Mouse (Mus musculus): ENCODE data around the gene Zfp148.
"Not testable (repeated sequence)": the region's sequence is repeated elsewhere in the genome, so short reads cannot be mapped to it uniquely, and the experiment has no call there.

The Zfp148 gene

DNA sequence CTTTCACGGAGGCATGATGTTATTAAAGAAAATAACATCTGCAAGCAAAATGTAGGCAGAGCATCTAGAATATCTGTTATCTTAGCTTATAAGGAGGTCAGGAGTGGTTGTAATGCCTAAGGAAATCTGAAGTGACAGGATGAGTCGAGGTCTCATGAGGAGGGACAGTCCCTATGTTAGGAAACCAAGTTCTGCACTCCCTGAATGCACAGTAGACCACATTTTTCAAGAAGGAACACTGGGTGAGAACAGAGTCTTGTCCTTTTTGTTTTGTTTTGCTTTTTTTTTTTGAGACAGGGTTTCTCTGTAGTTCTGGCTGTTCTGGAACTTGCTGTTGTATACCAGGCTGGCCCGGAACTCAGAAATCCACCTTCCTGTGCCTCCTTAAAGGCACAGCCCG lies 1.7 kb downstream of the Zfp148 start:
- no peak for DNase-seq

DNA sequence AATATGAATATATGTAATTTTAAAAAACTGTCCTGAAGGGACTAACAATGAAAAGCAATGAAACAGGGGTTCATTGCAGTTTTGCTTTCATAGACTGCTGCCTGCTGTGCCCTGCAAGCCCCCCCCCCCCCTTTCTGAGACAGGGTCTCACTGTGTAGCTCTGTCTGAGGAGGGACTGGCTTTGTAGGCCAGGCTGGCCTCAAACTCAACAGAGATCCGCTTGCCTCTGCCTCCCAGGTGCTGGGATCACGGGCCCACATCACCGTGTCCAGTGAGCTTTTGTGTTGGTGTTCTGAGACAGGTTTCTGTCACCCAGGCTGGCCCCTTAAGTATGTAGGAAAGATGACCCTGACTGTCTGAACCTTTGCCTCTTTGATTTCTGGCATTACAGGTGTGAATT lies 2.9 kb downstream of the Zfp148 start:
- no peak for DNase-seq

GRCm38 (mm10) chr16:33384057-33384456 lies 3.4 kb downstream of the Zfp148 start:
- DNase-seq: not testable (repeated sequence)

- no peak for DNase-seq
Observed at GRCm38 (mm10) chr16:33387013-33387412, 6.4 kb downstream of the Zfp148 start.

DNA sequence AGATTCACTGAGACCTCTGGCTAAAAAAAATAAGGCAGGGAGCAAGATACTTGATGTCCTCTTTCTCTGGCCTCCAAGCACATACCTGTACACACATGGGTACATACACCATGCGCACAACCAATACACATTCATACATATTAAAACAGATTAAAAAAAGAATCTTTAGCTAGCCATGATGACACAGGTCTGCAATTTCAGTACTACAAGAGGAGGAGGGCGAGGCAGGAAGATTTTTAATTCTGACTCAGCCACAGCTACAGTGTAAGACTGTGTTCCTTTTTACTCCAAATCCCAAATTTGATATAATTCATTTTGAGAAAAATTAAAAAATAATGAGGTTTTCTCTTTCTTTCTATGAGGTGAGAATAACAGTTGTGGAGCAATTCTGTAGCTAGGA lies 6.8 kb downstream of the Zfp148 start:
- no peak for DNase-seq

DNA sequence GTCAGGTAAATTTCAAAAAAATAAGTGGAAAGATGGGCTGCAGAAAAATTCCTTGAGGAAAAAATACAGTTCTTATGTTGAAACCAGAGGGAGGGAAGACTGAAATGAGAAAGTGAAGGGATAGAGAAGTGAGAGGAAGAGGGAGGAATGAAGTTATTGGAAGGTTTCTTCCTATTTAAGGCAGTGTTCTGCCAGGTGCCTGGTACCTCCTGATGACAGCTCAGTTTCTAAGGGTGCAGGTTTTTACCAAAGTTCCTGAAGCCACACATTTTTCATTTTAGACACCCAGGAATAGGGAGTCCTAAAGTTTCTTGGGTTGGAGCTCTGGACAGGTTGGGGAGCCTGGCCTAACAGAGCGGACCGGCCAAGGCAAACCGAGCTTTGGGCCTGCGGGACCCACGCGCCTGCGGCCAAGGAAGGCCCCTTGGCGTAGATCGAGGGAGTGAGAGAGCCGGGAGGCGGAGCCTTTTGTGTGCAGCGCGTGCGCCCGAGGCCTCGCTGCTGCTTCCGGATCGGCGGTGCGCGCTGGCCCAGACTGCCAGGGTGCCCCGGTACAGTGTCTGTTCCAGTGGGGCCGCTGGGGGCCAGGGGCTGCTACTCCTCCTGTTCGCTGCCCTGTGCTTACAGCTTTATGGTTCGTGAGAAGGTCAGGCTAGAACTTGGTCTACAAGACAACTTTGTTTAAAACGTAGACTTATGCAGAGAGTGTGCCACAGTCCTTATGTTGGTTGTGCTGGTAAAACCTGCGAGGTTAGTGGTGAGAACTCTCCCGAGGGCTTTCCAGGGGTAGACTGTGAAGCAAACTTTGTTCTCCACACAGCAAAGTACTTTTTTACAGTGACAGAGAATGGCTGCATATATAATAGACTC lies 19.5 kb downstream of the Zfp148 start:
- DNase-seq: peak; percentile 50

DNA sequence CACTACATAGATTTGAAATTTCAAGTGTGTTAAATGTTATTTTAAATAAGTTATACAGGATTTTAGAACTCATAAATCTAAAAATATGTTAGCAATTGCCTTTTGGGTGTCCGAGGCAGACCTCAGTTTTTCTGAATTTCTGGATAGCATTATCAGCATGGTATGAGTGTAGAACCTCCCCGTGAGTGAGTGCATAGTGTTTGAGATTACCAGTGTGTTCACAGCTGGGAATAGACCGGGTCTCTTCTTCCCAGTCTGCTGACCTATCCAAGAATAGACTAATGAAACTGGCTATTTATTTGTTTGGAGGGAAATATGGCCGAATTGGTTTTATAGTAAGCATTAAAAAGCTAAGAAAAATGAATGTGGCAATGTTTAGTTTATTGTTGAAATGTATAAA lies 20.3 kb downstream of the Zfp148 start:
- no peak for DNase-seq

DNA sequence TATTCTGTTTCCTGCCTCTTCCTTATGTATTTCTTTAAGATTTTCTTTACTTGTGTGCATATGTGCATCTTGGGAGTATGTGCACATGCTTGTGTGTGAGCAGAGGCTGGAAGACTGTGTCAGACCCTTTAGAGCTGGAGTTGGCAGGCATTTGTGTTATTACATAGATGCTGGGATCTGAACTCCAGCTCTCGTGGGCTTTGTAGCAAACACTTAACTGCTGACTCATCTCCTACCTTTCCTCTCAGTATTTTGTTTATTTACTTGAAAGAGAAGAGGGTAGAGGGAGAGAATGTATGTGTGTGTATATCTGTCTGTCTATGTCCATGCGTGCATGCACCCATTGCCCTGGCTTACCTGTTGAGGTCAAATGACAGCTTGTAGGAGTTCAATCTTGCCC lies 22.6 kb downstream of the Zfp148 start:
- no peak for DNase-seq

- no peak for DNase-seq
Observed at GRCm38 (mm10) chr16:33404055-33404454, 23.4 kb downstream of the Zfp148 start.

GRCm38 (mm10) chr16:33405487-33405886 lies 24.9 kb downstream of the Zfp148 start:
- DNase-seq: no peak

DNA sequence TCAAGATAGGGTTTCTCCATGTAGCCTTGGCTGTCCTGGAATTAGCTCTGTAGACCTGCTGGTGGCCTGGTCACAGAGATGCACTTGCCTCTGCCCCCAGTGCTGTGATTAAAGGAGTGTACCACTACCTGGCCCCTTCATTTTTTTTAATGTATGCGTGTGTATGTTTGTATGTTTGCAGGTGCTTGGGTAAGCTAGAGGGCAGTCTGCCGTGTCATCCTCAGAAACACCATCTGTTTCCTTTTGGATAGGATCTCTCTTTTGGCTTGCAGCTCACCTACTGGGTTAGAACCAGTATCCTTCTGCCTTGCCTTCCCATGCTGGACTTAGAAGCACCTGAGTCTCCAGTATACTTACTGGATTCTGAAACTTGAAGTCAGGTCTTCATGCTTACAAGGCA lies 29.5 kb downstream of the Zfp148 start:
- DNase-seq: no peak

DNA sequence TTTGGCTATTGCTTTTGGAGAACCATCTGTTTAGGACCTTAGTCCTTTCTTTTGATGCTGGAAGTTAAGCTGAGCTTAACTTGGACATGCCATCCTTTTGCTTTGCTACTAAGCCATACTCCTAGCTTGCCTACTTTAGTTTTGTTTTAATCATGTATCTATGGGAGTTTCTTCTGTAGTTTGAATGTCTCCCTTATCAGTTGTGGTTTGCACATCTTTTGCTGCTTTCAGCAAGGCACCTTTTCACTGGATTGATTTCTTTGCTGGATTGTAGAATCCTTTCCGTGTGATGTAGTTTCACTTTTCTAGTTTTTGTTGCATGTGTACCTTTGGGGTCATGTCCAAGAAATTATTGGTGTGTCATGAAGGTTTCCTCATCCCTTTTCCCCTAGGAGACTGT lies 30.0 kb downstream of the Zfp148 start:
- no peak for DNase-seq

DNA sequence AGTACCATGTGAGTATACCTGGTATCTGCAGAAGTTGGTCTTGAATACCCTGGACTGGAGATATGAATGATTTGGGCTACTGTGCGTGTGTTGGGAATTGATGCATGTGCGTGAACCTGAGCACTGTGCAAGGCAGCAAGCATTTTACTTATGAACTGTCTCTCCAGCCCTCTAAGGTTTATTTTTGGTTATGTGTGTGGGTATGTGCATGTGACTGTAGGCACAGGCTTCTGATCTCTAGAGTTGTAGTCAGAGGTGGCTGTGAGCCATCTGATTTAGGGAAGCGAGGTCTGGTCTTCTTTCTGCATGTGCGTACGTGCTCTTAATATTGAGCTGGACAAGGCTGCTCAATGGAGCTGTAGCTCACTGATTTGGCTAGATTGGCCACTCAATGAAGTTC lies 33.6 kb downstream of the Zfp148 start:
- peak; percentile 39 for DNase-seq

DNA sequence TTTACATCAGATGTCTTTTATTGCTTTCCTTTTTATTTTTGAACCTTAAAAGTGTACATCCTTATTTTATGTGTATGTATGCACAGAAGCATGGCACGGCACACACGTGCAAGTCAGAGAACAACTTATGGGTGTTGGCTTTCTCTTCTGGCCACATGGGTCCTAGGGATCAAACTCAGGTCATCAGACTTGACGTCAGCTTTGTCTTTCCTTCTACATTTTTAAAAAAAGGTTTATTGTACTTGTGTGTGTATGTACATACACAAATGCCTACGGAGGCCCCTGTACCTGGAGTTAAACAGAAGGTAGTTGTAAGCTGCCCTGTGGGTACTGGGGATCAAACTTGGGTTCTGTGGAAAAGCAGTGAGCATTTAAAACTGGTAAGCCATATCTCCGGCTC lies 35.0 kb downstream of the Zfp148 start:
- no peak for DNase-seq

DNA sequence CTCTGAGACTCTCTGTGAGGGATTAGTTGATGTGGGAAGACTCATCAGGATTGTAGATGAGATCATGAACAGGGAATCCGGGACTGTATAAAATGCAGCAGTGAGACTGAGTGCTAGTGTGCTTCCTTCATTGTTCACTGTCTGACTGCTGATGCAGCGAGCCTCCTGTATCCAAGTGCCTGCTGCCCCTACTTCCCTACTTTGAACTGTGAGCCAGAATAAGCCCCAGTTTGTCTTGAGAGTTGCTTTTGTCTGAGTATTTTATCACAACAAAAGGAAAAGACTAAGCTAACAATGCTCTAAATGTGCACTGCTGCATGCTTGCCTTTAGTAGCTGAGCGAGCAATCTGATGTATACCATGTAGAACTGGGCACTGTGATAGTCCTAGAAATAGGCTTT lies 47.7 kb downstream of the Zfp148 start:
- no peak for DNase-seq

- DNase-seq: peak; percentile 35
Observed at GRCm38 (mm10) chr16:33431660-33432059, 51.0 kb downstream of the Zfp148 start.

DNA sequence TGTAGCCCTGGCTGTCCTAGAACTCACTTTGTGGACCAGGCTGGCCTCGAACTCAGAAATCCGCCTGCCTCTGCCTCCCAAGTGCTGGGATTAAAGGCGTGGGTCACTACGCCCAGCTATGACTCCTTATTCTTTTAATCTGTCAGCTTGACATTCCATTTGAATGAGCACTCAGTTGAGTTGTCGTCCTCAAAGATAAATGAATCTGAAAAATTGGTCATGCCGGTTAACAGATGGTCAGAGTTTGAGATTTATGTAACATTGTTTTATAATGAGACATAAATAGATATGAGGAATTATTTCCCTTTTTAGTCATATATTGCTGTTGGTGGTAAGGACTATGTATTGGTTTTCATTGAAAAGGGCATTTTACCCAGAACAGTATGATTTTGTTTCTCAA lies 60.4 kb downstream of the Zfp148 start:
- DNase-seq: no peak

- no peak for DNase-seq
Observed at GRCm38 (mm10) chr16:33446830-33447229, 66.2 kb downstream of the Zfp148 start.

- DNase-seq: no peak
Observed at GRCm38 (mm10) chr16:33453826-33454225, 73.2 kb downstream of the Zfp148 start.

DNA sequence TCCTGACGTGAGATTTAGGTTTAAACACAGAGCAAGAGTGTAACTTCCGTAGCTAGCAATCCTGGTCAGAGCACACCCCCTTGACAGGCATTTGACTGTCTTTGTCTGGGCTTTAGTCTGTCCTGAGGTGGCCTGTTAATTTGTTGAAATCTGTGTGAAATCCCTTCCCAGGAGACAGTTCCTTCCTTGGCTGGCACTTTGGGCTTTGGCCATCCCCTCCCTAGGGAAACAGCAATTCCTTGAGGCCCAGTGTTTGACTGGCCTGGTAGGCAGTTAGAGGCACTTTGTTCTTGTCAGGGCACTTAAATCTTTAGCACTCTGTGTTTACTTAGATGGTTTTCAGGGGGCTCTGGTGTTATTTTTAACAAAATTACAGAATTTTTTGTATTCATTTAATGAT lies 73.7 kb downstream of the Zfp148 start:
- DNase-seq: no peak

DNA sequence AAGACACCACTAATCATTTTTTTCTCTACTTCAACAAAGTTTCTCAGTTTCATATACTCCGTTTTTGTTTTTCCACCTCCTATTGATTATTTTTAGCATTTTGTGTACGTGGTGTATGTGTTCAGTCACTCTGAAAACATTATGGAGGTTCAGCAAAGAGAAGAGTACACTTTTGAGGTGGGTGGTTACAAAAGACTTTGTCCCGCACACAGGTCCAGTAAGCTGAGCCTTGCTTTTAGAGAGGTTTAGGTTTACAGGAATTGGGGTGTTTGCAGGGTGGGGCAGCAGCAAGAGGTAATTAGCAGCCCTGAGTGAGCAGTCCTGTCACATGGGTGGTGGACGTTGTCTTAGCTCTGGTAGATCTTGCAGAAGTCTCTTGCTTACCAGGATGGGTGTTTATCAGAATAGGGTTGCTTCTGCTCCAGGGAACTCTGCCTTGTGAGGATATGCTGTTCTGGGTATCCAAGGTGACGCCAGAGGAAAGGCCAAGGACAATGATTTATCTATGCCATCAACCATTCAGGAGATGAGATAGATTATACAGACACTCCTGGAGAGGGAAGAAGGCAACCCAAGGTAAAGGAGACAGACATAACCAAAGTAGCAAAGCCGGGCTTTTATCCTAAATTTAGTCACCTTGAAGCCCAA lies 74.8 kb downstream of the Zfp148 start:
- no peak for DNase-seq

GRCm38 (mm10) chr16:33459101-33459500 lies 78.5 kb downstream of the Zfp148 start:
- no peak for DNase-seq

GRCm38 (mm10) chr16:33461416-33461815 lies 80.8 kb downstream of the Zfp148 start:
- DNase-seq: no peak

- peak; percentile 29 for DNase-seq
Observed at GRCm38 (mm10) chr16:33464509-33465241, 84.0 kb downstream of the Zfp148 start.

Data from right cerebral cortex, adult 18-20 months (tissue).